Mouse (Mus musculus) liver, embryonic 14.5 days (tissue): ENCODE data around the gene Mief1.

Experiments
- CTCF ChIP-seq: IDR thresholded peaks from 2 replicates; pipeline ENCODE4 v1.5.1; 2016; ENCODE audit warnings: antibody characterized with exemption, low read depth, control low read depth
- EP300 ChIP-seq: IDR thresholded peaks from 2 replicates; pipeline ENCODE4 v1.6.1; 2016; ENCODE audit warnings: antibody characterized with exemption, low read depth

- no peak for TF ChIP-seq CTCF
- 0 out of 2 replicates have a peak, but pooled peaks have one; percentile 26 for TF ChIP-seq EP300
Observed at GRCm38 (mm10) chr15:80258240-80259170, 24.7 kb downstream of the Mief1 start.
